Mouse (Mus musculus): Measurements from ENCODE around the gene Trp53bp2.
A peak's percentile ranks its signal among the peaks of the same experiment; 100 is the strongest.

Gene Trp53bp2

GRCm38 (mm10) chr1:182408684-182409327, at the start of gene Trp53bp2:
Gene Trp53bp2, plus strand, starts transcription at chr1:182409172.
- DNase-seq, result peak; percentile 100

- no peak for DNase-seq
Observed at GRCm38 (mm10) chr1:182362703-182363102, 46.3 kb upstream of the Trp53bp2 start.

- no peak for DNase-seq
Observed at GRCm38 (mm10) chr1:182363683-182364404, 45.1 kb upstream of the Trp53bp2 start.

GRCm38 (mm10) chr1:182368309-182368708, 40.7 kb upstream of the Trp53bp2 start:
- DNase-seq, result no peak

- DNase-seq, result no peak
Observed at GRCm38 (mm10) chr1:182368782-182369181, 40.2 kb upstream of the Trp53bp2 start.

- DNase-seq, result no peak
Observed at GRCm38 (mm10) chr1:182369435-182369834, 39.5 kb upstream of the Trp53bp2 start.

- DNase-seq, result no peak
Observed at GRCm38 (mm10) chr1:182371891-182372290, 37.1 kb upstream of the Trp53bp2 start.

- no peak for DNase-seq
Observed at GRCm38 (mm10) chr1:182376221-182376620, 32.8 kb upstream of the Trp53bp2 start.

- DNase-seq, result no peak
Observed at GRCm38 (mm10) chr1:182376826-182377225, 32.1 kb upstream of the Trp53bp2 start.

GRCm38 (mm10) chr1:182377519-182377918, 31.5 kb upstream of the Trp53bp2 start:
- no peak for DNase-seq

- no peak for DNase-seq
Observed at GRCm38 (mm10) chr1:182378205-182378835, 30.7 kb upstream of the Trp53bp2 start.

- no peak for DNase-seq
Observed at GRCm38 (mm10) chr1:182378876-182379275, 30.1 kb upstream of the Trp53bp2 start.

- no peak for DNase-seq
Observed at GRCm38 (mm10) chr1:182380683-182381082, 28.3 kb upstream of the Trp53bp2 start.

GRCm38 (mm10) chr1:182381327-182381726, 27.6 kb upstream of the Trp53bp2 start:
- peak; percentile 48 for DNase-seq

GRCm38 (mm10) chr1:182383096-182383495, 25.9 kb upstream of the Trp53bp2 start:
- DNase-seq, result no peak

- DNase-seq, result no peak
Observed at GRCm38 (mm10) chr1:182386449-182386848, 22.5 kb upstream of the Trp53bp2 start.

- DNase-seq, result no peak
Observed at GRCm38 (mm10) chr1:182388729-182389128, 20.2 kb upstream of the Trp53bp2 start.

- no peak for DNase-seq
Observed at GRCm38 (mm10) chr1:182398171-182398570, 10.8 kb upstream of the Trp53bp2 start.

GRCm38 (mm10) chr1:182398780-182399179, 10.2 kb upstream of the Trp53bp2 start:
- DNase-seq, result no peak

- no peak for DNase-seq
Observed at GRCm38 (mm10) chr1:182399205-182399604, 9.8 kb upstream of the Trp53bp2 start.

GRCm38 (mm10) chr1:182399908-182400307, 9.1 kb upstream of the Trp53bp2 start:
- DNase-seq, result no peak

- DNase-seq, result no peak
Observed at GRCm38 (mm10) chr1:182403076-182403475, 5.9 kb upstream of the Trp53bp2 start.

- DNase-seq, result no peak
Observed at GRCm38 (mm10) chr1:182406621-182407020, 2.4 kb upstream of the Trp53bp2 start.

GRCm38 (mm10) chr1:182408243-182408642, 729 bp upstream of the Trp53bp2 start:
- DNase-seq, result no peak
